Mouse (Mus musculus) brain, embryonic 14.5 days (tissue): ENCODE results near the gene Atg4a.

Experiments
- CTCF ChIP-seq: fragments of 200-500 bp; IDR thresholded peaks from 2 replicates; pipeline ENCODE4 v1.5.1; 2012; ENCODE audit warnings: inconsistent platforms, mild to moderate bottlenecking, moderate library complexity, borderline replicate concordance; ENCODE audit not compliant: insufficient read depth, insufficient read length; ENCODE audit errors: extremely low read depth
- POLR2A ChIP-seq: fragments of 200-500 bp; IDR thresholded peaks from 2 replicates; pipeline ENCODE4 v1.6.1; 2012; ENCODE audit warnings: mild to moderate bottlenecking, inconsistent platforms, borderline replicate concordance; ENCODE audit not compliant: poor library complexity, insufficient read depth, insufficient read length, severe bottlenecking; ENCODE audit errors: extremely low read depth

GRCm38 (mm10) chrX:141212802-141213201 lies 256.1 kb downstream of the Atg4a start:
- TF ChIP-seq CTCF (peak; percentile 40; the same call in 1 of the 2 replicates), POLR2A (no peak)
